Mouse (Mus musculus) lung, postnatal 0 days (tissue): ENCODE results near the gene Klhl29.

Source experiments
- CTCF ChIP-seq: IDR thresholded peaks from 2 replicates; pipeline ENCODE4 v1.5.1; 2016; ENCODE audit warnings: antibody characterized with exemption, mild to moderate bottlenecking
- EP300 ChIP-seq: IDR thresholded peaks from 2 replicates; pipeline ENCODE4 v1.6.1; 2016; ENCODE audit warnings: antibody characterized with exemption, mild to moderate bottlenecking, control low read depth

DNA sequence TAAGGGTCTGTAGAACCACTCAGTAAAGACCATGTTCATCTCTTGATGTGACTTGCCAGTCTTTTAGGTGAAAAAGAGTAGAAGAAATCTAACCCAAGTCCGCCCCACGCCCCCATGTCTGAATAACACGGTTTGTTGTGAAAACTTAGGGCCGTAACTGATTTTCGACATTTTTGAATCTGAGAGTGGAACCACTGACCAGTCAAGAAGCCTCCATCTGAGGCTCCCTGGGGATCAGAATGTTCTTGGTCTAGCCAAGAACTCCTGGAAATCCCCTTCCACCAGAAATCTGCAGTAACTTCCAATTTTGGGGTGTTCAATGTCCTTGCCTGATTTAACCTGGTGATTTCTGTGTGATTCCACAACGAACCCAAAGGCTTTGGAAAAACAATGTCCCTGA, 189.9 kb downstream of the Klhl29 start:
- TF ChIP-seq CTCF (no peak), EP300 (no peak)
